In the genomic region with DNA sequence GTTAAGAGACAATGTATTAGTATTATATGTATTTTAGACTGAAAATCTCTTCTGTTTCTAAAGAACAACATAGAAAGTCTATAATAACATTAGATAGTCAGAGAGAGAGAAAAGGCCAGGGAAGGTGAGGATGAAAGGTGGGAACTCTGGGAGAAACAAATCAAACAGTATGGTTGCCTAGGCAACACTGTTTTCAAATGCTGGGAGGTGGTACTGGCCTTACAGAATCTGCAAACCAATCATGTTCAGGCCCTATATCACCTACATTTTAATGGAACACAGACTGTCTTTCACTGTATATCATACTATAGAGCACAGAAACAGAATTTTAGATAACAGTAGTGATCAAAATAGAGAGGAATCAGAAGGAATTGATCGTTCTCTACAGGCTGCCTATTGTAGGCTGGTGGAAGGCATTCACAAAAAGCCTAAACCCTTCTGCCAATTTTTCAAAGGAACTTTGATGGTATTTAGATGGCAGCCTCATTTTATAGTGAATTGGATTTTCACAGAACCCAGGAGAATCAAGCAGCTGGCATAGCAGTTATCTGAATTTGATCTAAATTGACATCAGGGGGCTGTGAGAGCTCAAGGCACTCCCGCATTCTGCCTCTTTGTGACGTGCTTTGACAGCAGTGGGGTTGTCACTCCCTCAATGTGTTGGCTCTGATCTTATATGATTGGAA, we compare ENCODE assay signal across 21 mouse cellular contexts.
DNase-seq lines count a peak whose midpoint lies in the region; ATAC-seq lines count a peak whose summit lies in the region.
"Had no signal": no experiment of that assay in that cellular context is flagged by ENCODE, and none has a peak within 500 bp of the region (broad histone marks: within the 10 kb centered on the region; RNA-seq: fewer than 3 reads in every experiment).

No protein-coding gene starts in this region.

- H3K27me3 ChIP-seq in embryonic facial prominence, embryonic 14.5 days (replicated peaks; ENCODE audit: control insufficient read depth, insufficient read depth, low read length), result no peaks in the 10 kb centered on the region
- H3K27me3 ChIP-seq in embryonic facial prominence, embryonic 10.5 days (replicated peaks; ENCODE audit: low read depth, poor library complexity, severe bottlenecking), result no peaks in the 10 kb centered on the region
- H3K27me3 ChIP-seq in midbrain, embryonic 11.5 days (ENCODE audit: control insufficient read depth, insufficient read depth, low read length), result no peaks in the 10 kb centered on the region
- no peaks in the 10 kb centered on the region for H3K27me3 ChIP-seq in midbrain, embryonic 10.5 days (ENCODE audit: low read depth, poor library complexity, severe bottlenecking)
- no peaks in the 10 kb centered on the region for H3K27me3 ChIP-seq in midbrain, embryonic 14.5 days (ENCODE audit: control insufficient read depth, insufficient read depth, low read length)
- H3K27me3 ChIP-seq: embryonic facial prominence, embryonic 13.5 days had no signal

- WGBS in embryonic facial prominence, embryonic 14.5 days, result 64% methylated on average over 3 of the region's 3 CpGs
- 74% methylated on average over 3 of the region's 3 CpGs for WGBS in embryonic facial prominence, embryonic 10.5 days
- WGBS in midbrain, embryonic 11.5 days, result 55% methylated on average over 3 of the region's 3 CpGs
- WGBS in midbrain, embryonic 10.5 days, result 64% methylated on average over 3 of the region's 3 CpGs
- 20% methylated on average over 3 of the region's 3 CpGs for WGBS in midbrain, embryonic 14.5 days

- H3K36me3 ChIP-seq in embryonic facial prominence, embryonic 14.5 days (ENCODE audit: control insufficient read depth, insufficient read depth, low read length), result no peaks in the 10 kb centered on the region
- H3K36me3 ChIP-seq in embryonic facial prominence, embryonic 10.5 days (replicated peaks), result no peaks in the 10 kb centered on the region
- no peaks in the 10 kb centered on the region for H3K36me3 ChIP-seq in midbrain, embryonic 11.5 days (ENCODE audit: control insufficient read depth, insufficient read depth, low read length)
- no peaks in the 10 kb centered on the region for H3K36me3 ChIP-seq in midbrain, embryonic 10.5 days
- no peaks in the 10 kb centered on the region for H3K36me3 ChIP-seq in midbrain, embryonic 14.5 days (ENCODE audit: control insufficient read depth, insufficient read depth, low read length)
- H3K36me3 ChIP-seq: embryonic facial prominence, embryonic 13.5 days; G1E; limb, embryonic 10.5 days had no signal

- no peak overlapping the region for H3K27ac ChIP-seq in embryonic facial prominence, embryonic 14.5 days (replicated peaks; ENCODE audit: low read depth, low read length)
- no peak overlapping the region for H3K27ac ChIP-seq in embryonic facial prominence, embryonic 10.5 days (replicated peaks)
- H3K27ac ChIP-seq in midbrain, embryonic 11.5 days (ENCODE audit: low read depth, low read length), result peak overlapping the region; percentile 54
- H3K27ac ChIP-seq in midbrain, embryonic 10.5 days (replicated peaks), result no peak overlapping the region
- peak overlapping the region; percentile 65 for H3K27ac ChIP-seq in midbrain, embryonic 14.5 days (replicated peaks; ENCODE audit: low read depth, low read length)
- H3K27ac ChIP-seq: embryonic facial prominence, embryonic 13.5 days; left cerebral cortex, adult 2 months; limb, embryonic 10.5 days had no signal

- H3K9me3 ChIP-seq in embryonic facial prominence, embryonic 14.5 days (ENCODE audit: control insufficient read depth, low read length), result no peaks in the 10 kb centered on the region
- no peaks in the 10 kb centered on the region for H3K9me3 ChIP-seq in embryonic facial prominence, embryonic 10.5 days
- no peaks in the 10 kb centered on the region for H3K9me3 ChIP-seq in midbrain, embryonic 11.5 days (ENCODE audit: control insufficient read depth, low read length)
- H3K9me3 ChIP-seq in midbrain, embryonic 10.5 days (replicated peaks), result no peaks in the 10 kb centered on the region
- H3K9me3 ChIP-seq in midbrain, embryonic 14.5 days (ENCODE audit: control insufficient read depth, low read length), result no peaks in the 10 kb centered on the region
- H3K9me3 ChIP-seq: embryonic facial prominence, embryonic 13.5 days; G1E; limb, embryonic 10.5 days had no signal

- no peak for ATAC-seq in embryonic facial prominence, embryonic 14.5 days (ENCODE audit: low read depth)
- ATAC-seq in midbrain, embryonic 11.5 days (ENCODE audit: low FRiP score), result peak; percentile 68
- ATAC-seq in midbrain, embryonic 14.5 days (ENCODE audit: low FRiP score, low TSS enrichment), result peak; percentile 79
- ATAC-seq: inflammation-experienced regulatory T-cells, adult 6 months had no signal

- H3K9ac ChIP-seq in embryonic facial prominence, embryonic 14.5 days (ENCODE audit: low read depth, low read length), result no peak overlapping the region
- no peak overlapping the region for H3K9ac ChIP-seq in midbrain, embryonic 11.5 days (ENCODE audit: low read length)
- H3K9ac ChIP-seq in midbrain, embryonic 14.5 days (replicated peaks; ENCODE audit: low read length), result no peak overlapping the region
- H3K9ac ChIP-seq: embryonic facial prominence, embryonic 13.5 days had no signal

- H3K4me3 ChIP-seq in embryonic facial prominence, embryonic 14.5 days (ENCODE audit: low read depth, low read length), result no peak overlapping the region
- no peak overlapping the region for H3K4me3 ChIP-seq in embryonic facial prominence, embryonic 10.5 days
- H3K4me3 ChIP-seq in midbrain, embryonic 11.5 days (ENCODE audit: low read depth, low read length), result no peak overlapping the region
- H3K4me3 ChIP-seq in midbrain, embryonic 10.5 days, result no peak overlapping the region
- no peak overlapping the region for H3K4me3 ChIP-seq in midbrain, embryonic 14.5 days (replicated peaks; ENCODE audit: low read depth, low read length)
- H3K4me3 ChIP-seq: embryonic facial prominence, embryonic 13.5 days; left cerebral cortex, adult 2 months; limb, embryonic 10.5 days had no signal

- H3K4me1 ChIP-seq in embryonic facial prominence, embryonic 14.5 days (ENCODE audit: control insufficient read depth, insufficient read depth, low read length), result no peaks in the 10 kb centered on the region; the same call in 1 of the 2 replicates
- H3K4me1 ChIP-seq in embryonic facial prominence, embryonic 10.5 days, result peaks cover 5% of the 10 kb centered on the region; the same call in 1 of the 2 replicates
- H3K4me1 ChIP-seq in midbrain, embryonic 11.5 days (ENCODE audit: control insufficient read depth, insufficient read depth, low read length), result no peaks in the 10 kb centered on the region
- peaks cover 13% of the 10 kb centered on the region; the same call in 1 of the 2 replicates for H3K4me1 ChIP-seq in midbrain, embryonic 10.5 days
- H3K4me1 ChIP-seq in midbrain, embryonic 14.5 days (ENCODE audit: control insufficient read depth, insufficient read depth, low read length), result peaks cover 41% of the 10 kb centered on the region
- H3K4me1 ChIP-seq: embryonic facial prominence, embryonic 13.5 days; limb, embryonic 10.5 days had no signal

- peak; percentile 23 for DNase-seq in embryonic facial prominence, embryonic 14.5 days (ENCODE audit: low spot score)
- no peak for DNase-seq in embryonic facial prominence, embryonic 10.5 days (ENCODE audit: low spot score)
- DNase-seq in midbrain, embryonic 11.5 days (ENCODE audit: low spot score, missing footprints), result peak; percentile 85
- no peak for DNase-seq in midbrain, embryonic 10.5 days (ENCODE audit: low spot score)
- DNase-seq in midbrain, embryonic 14.5 days, result peak; percentile 74
- peak; percentile 25 for DNase-seq in retina, embryonic 14.5 days (ENCODE audit: low spot score)
- DNase-seq in MN1 (ENCODE audit: low spot score), result no peak
- no peak for DNase-seq in gastrocnemius, postnatal 10 days
- DNase-seq: cerebellum, adult 2 months; heart, postnatal 14 days; kidney, adult 9 months; kidney, postnatal 25 days; lung, adult 18-20 months; lung, postnatal 14 days; right cerebral cortex, adult 18-20 months had no signal

- no peak overlapping the region for H3K4me2 ChIP-seq in embryonic facial prominence, embryonic 14.5 days (ENCODE audit: low read depth, low read length)
- no peak overlapping the region for H3K4me2 ChIP-seq in midbrain, embryonic 11.5 days
- peak overlapping the region; percentile 23 for H3K4me2 ChIP-seq in midbrain, embryonic 14.5 days (ENCODE audit: low read length)
- H3K4me2 ChIP-seq: embryonic facial prominence, embryonic 13.5 days; heart, embryonic 11.5 days had no signal

Comparison
In these comparisons a context has a peak if more than half of its experiments do, and no peak if none do; other contexts are left out.
1. DNase-seq: peak in embryonic facial prominence, embryonic 14.5 days (single experiment), midbrain, embryonic 11.5 days (single experiment), midbrain, embryonic 14.5 days (single experiment) and retina, embryonic 14.5 days (single experiment); none in embryonic facial prominence, embryonic 10.5 days (single experiment), midbrain, embryonic 10.5 days (single experiment), MN1 (single experiment) and gastrocnemius, postnatal 10 days (single experiment).
2. H3K27ac ChIP-seq: peak in midbrain, embryonic 11.5 days (single experiment) and midbrain, embryonic 14.5 days (single experiment); none in embryonic facial prominence, embryonic 14.5 days (single experiment), embryonic facial prominence, embryonic 10.5 days (single experiment) and midbrain, embryonic 10.5 days (single experiment).